Mouse (Mus musculus) embryonic facial prominence, embryonic 14.5 days (tissue): ENCODE measurements at regions not wholly inside any gene's neighbourhood (a gene's known extent, or its start where the extent isn't known, plus 50 kb on each side); places are given as distances from the start of the nearest gene placed in this dataset.

Source experiments
- ATAC-seq: fragments of 200-750 bp; cut with Nextera tagmentation; 2 replicates; pipeline ENCODE4 v1.8.0; 2017; ENCODE audit warnings: low read depth, moderate number of reproducible peaks, moderate TSS enrichment
- DNase-seq: peaks from one replicate; pipeline ENCODE4 v3.0.0-alpha.2; 2015; ENCODE audit warnings: low spot score
- H3K27ac ChIP-seq: fragments of 300-500 bp; sonication (generic); replicated peaks from 2 replicates; pipeline ENCODE4 v1.5.1; 2014; ENCODE audit warnings: low read depth, mild to moderate bottlenecking, low read length, moderate library complexity
- H3K27me3 ChIP-seq: fragments of 300-500 bp; sonication (generic); replicated peaks from 2 replicates; pipeline ENCODE4 v1.6.1; 2014; ENCODE audit warnings: low read length; ENCODE audit not compliant: control insufficient read depth, insufficient read depth
- H3K36me3 ChIP-seq: fragments of 300-500 bp; sonication (generic); 2 replicates; pipeline ENCODE4 v1.6.1; 2014; ENCODE audit warnings: low read length, mixed read lengths; ENCODE audit not compliant: control insufficient read depth, insufficient read depth
- H3K4me1 ChIP-seq: fragments of 300-500 bp; sonication (generic); 2 replicates; pipeline ENCODE4 v1.6.1; 2014; ENCODE audit warnings: antibody characterized with exemption, low read length; ENCODE audit not compliant: control insufficient read depth, insufficient read depth
- H3K4me2 ChIP-seq: fragments of 300-500 bp; sonication (generic); 2 replicates; pipeline ENCODE4 v1.6.1; 2014; ENCODE audit warnings: low read depth, mild to moderate bottlenecking, low read length, moderate library complexity, mixed read lengths
- H3K4me3 ChIP-seq: fragments of 300-500 bp; sonication (generic); 2 replicates; pipeline ENCODE4 v1.5.1; 2014; ENCODE audit warnings: low read depth, mild to moderate bottlenecking, low read length
- H3K9ac ChIP-seq: fragments of 300-500 bp; sonication (generic); 2 replicates; pipeline ENCODE4 v1.6.1; 2014; ENCODE audit warnings: low read depth, mild to moderate bottlenecking, low read length, moderate library complexity, mixed read lengths
- H3K9me3 ChIP-seq: fragments of 300-500 bp; sonication (generic); 2 replicates; pipeline ENCODE4 v1.6.1; 2016; ENCODE audit warnings: low read length; ENCODE audit not compliant: control insufficient read depth
- WGBS: fragments of 180-500 bp; shearing (Covaris S2); extraction: QIAGEN DNeasy Blood & Tissue Kit; methylation state at CpG from one replicate; pipeline ENCODE4 v1.1.7; 2014; 5-methylcytosine and 5-hydroxymethylcytosine counted together

DNA sequence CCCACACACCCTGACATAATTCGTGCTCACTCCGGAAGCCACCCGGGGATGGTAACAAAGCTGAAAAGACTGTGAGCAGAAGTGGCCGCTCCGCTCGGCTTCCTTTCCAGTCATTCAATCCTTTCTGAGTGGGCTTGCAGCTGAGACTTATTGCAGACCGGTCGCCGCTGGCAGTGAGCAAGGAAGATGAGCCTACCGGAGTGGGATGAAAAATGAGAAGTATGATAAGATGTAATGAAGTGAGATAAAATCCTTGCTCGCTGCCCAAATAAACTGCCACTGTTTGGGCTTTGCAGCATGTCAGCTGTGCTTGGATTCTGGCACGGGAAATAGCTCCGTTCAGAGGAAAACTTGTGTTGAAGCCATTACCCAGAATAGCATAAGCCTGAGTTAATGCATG is 82.7 kb upstream of the Lingo2 start:
- Histone ChIP-seq H3K27ac (no peak overlapping the region), H3K4me1 (no peaks in the 10 kb centered on the region), H3K9me3 (no peaks in the 10 kb centered on the region), H3K4me3 (no peak overlapping the region), H3K4me2 (peak overlapping the region; percentile 36), H3K27me3 (no peaks in the 10 kb centered on the region), H3K36me3 (no peaks in the 10 kb centered on the region), H3K9ac (no peak overlapping the region)
- WGBS: 62% methylated on average over 13 of the region's 13 CpGs
- DNase-seq (peak; percentile 7), ATAC-seq (no peak)
